Mouse (Mus musculus) embryo, embryonic 11.5 days (tissue): Measurements from ENCODE around the gene Hdac11.
"Not testable (repeated sequence)": the region's sequence is repeated elsewhere in the genome, so short reads cannot be mapped to it uniquely, and the experiment has no call there.

Experiments used
- DNase-seq: peaks from one replicate; pipeline ENCODE4 v3.0.0-alpha.2; 2012; ENCODE audit warnings: low read depth, low spot score

Gene Hdac11

DNA sequence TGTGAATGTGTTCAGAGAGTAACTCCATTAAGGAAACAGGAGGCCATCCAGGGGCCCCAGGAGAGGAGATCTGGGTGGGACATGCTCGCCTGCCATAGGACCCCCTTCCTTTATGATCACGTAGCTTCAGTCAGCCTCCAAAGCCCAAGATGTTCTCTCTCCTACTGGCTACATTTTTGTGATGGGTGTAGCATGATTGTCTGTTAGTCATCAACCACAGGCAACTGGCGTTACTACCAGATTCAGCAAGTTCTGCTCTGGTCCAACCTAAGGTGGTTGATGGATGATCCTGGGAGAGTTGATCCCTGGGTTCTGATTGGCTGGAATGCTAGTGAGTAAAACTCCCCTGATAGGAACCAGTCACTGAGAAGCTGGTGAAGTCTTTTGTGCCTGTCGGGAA lies 46.1 kb downstream of the Hdac11 start:
- DNase-seq = no peak

DNA sequence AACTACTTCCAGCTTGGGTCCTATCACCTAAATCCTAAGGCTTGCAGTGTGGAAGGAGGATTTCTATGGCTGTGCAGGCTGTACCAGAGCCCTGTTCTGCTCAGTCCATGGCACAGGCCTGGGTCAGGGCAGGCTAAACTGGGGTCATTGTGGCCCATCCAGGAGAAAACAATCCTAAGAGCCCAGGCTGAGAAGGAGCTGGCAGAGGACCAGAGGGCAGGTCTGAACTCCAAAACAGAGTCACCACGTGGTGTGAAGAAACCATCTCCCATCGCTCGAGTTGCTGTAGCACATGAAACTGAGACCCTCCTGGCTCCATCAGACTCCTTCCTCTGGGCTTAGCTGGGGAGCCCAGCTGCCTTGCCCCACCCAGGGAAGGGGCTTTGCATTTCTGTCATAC lies 48.9 kb downstream of the Hdac11 start:
- DNase-seq = no peak

DNA sequence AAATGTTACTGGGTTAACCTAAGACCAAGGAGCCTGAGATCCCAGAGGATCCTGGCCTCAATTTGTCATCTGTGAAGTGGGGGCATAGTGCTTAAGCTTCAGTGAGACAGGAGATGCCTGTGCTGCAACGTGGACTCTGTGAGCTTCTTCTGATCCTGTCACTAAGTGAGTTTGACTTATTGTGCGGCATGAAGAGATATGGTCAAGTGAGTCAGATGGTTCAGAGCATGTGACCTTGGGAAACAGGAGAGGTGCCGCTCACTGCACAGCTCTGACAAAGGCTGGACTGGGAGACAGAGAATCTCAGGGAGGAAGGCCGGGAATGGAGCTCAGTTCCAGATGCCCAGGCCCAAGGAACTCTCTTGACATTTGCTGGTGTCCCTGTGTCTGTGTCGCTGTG lies 49.3 kb downstream of the Hdac11 start:
- DNase-seq = no peak

DNA sequence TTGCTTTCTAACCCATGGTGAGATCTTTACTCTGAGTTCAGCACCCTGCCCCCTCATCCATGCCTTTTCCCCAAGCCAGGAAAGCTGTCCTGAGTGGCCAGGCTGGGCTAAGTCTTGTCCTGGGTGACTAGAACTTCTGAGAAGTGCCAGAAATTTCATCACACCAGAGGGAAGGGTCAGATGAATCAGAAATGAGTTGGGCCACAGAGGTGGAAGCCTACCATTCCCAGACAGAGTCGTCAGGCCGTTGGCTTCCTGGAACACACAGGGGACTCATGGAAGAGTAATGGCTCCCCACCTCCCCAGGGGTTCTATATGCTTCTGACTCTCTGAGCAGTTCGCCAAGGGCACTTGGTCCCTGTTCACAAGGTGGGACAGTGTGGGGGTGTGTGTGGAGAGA lies 51.0 kb downstream of the Hdac11 start:
- no peak for DNase-seq

DNA sequence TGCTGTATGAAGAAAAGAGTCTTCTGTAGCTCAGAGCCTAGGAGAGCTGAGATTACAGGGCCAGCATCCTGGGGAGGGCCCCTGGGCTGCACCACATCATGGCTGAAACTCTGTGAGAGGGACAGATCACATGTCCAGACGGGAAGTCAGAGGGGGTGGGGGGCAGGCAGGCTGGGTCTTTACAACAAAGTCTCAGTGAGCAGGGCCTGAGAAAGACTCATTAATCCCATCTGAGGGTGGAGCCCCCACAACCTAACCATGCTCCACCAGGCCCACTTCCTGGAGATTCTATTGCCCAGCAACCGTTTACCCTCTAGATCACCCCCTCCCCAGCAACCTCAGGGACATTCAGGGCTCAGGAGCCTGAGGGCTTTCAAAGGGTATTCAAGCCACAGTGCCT lies 53.3 kb downstream of the Hdac11 start:
- no peak for DNase-seq

DNA sequence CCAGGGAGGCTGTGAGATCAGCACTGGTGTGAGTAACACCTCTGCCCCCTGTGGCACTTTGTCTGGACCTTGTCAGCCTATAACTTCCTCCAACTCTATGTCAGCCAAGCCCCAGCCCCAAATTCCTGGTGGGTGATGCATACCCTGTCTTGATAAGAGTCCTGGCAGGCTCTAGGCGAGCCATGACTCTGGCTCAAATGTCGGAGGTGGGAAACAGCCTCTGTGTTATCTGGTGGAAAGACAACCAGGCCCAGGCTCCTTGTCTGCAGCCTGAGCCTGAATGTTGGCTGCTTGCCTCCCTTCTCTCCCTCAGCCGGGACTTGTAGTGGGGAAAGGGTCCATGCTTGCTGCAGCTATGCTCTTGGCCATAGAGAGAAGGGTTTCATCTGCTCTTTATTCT lies 54.4 kb downstream of the Hdac11 start:
- DNase-seq = no peak

DNA sequence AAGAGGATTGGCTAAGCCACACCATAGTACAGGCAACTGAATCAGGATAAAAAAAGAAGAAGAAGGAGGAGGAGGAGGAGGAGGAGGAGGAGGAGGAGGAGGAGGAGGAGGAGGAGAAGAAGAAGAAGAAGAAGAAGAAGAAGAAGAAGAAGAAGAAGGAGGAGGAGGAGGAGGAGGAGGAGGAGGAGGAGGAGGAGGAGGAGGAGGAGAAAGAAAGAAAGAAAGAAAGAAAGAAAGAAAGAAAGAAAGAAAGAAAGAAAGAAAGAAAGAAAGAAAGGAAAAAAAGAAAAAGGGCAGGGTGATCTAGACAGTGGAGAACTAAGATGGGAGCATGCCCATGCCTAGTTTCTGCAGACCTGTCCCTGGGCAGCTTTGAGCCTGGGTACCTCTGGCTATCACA lies 55.7 kb downstream of the Hdac11 start, which contains the start of gene Fbln2:
Gene Fbln2, plus strand, starts transcription at position 301 of the 400 bp plus-strand sequence.
- DNase-seq = not testable (repeated sequence)

DNA sequence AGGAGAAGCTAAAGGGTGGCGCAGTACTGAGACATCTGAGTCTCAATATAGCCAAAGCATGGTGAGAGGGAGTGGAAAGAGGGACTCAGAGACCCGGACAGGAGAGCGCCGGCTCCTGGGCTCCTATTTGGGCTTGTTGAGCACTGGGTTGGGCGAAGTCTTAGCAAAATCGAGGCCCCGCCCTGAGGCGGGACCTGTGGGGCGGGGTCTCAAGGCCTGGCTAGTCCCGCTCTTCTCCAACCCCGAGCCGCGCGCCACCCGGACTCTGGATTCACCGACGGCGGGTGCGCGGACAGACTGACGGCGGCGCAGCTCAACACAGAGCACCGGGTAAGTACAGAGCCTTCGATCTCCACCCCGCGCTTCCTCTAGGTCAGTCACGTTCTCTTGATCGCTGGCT lies 56.1 kb downstream of the Hdac11 start:
- peak; percentile 66 for DNase-seq

DNA sequence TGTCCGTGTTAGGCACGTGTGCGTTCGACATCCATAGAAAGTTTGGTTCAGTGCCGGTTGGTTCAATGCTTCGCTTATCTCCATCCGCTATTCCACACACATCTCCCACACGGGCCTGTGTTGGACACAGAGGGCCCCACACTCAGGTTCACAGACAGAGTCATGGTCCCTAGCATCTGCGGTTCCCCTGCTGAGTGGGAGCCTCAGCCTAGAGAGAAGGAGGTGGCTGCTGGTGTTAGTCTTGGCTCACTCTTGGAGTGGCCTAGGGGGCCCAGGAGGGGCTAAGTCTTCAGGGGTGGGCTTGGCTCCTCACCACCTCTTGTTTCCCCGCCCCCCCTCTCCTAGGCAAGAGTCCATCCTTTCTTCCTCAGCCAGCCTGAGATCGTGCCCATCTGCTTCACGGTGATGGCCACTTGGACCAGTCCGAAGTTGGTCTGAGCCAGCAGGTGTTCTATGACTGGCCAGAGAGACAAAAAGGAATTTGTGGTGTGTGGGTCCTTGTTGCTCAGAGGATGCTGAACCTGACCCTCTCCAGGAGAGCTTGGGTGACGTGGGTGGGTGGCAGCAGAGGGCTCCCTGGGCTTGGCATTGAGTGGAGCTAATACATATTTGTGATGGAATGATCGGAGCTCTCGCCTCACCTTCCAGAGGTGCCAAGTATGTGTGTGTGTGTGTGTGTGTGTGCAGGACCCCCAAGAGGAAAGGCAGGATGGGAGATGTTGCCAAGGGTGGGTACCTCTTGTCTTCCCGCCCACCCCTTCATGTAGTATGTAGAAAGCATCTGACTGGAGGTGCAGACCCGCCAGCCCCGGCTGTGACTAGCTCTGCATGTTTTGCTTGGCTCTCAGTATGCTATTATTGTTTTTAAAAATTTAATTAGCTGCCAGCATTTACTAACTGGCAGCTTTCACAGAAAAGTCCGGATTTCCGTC lies 57.1 kb downstream of the Hdac11 start:
- DNase-seq = no peak

DNA sequence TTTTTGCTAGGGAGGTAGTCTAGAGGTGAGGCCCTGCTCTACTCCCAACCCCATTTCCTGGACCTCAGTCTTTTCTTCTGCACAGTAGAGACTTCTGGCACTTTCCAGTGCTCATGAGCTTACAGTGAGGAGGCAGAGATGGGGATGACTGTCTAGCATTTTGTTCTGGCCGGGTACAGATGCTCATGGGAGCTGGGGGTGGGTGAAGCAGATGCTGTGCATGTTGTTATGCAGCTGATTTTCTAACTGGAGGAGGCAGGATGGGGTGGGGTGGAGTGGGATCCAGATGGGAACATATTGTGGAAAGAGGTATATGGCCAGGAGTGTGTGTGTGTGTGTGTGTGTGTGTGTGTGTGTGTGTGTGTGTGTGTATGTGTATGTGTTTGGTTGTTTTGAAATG lies 59.0 kb downstream of the Hdac11 start:
- no peak for DNase-seq

DNA sequence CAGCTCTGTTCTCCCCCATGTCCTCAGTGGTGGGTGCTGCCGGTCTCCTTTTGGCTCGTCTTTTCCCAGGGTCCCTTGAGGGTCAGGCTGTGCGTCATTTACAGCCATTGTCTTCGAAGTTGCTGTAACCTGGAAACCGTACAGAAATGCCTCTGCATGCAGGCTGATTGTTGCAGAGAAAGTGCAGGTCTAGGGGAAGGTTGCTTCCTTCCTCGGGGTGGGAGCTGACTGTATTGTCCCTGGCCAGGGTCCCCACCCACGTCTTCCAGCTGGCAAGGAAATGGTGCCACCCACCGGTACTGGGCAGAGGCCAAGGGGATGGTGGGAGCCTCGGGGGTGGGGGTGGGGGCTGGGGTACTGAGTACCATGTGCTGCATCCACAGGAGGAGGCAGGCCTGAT lies 62.0 kb downstream of the Hdac11 start:
- no peak for DNase-seq

DNA sequence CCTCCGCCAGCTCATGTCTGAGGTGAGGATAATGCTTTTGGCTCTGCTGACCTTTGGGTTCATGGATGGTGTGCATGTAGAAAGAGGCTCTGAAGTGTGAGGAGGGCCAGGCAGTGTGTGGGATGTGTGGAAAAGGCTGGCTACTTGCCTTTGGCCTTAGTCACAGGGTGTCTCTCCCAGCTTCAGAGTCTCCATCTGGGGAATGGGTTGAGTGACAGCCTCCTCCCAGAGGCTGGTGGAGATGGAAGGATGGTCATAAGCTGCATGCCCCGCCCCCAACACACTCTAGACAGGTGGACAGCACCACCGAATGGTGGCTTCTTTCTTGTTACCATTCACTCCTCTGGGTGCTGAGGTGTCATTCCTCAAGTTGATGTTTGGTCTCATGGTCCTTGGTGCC lies 62.4 kb downstream of the Hdac11 start:
- DNase-seq = no peak

DNA sequence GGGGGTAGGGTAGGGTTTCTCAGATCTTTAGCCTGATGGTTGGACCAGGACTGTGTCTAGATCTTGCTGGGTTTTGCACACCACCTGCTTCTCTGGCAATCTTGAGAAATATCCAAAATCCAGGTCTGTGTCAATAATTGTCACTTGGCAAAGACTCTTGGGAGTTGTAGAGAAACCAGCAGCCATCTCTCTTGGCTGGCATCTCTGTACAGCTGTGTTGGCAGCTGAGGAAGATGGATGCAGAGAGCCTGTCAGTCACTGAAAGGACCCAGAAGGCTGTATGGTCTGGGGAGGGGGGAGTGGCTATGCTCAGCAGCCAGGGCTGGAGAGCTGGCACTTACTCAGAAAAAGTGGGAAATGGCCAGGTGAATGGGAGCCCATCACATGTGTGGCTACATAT lies 63.6 kb downstream of the Hdac11 start:
- DNase-seq = no peak

DNA sequence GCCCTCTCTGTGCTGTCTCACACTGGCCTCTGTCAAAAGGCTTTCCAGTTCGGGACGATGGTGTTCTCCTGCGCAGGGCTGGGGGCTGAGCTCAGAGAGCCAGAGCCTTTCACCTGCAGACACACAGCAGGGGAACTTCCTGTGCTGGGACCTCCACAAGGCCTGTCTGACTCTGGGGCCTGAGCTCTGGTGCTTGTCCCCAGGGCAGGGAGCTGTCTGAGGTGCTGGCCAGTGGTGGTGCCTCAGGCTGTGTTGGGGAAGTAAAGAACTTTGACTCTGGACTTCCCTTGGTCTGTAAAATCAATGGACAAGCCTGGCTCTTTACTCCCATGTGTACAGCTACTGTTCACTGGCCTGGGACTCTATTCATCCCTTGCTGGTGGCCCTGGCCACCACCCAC lies 64.6 kb downstream of the Hdac11 start:
- DNase-seq = no peak

DNA sequence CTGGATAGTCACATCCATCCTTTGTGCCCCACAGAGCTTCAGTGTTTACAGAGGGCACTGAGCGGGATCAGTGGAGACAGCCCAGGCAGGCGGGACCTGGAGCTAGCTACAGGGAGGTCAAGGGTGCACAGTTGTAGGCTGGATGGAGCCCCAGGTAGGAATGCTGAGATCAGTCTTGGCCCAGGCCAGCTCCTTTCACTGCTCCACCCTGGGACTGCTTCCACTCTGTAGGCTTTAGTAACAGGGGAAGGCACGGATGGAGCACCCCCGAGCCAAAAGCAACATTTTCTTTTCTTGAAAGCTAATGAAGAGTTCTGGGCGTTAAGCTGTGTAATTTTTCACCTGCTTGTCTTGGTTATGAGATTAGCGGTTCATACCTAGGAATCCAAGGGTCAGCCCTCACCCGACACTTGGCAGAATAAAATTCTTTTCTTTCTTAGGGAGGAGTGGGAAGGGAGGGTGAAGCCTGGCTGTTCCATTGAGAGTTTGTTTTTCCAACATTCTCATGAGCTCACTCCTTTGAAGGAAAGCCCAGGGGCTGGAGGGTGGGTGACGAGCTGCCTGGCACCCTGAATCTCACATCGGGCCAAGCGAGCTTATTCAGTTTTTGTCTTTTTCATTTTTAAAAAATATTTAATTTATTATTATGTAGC lies 66.4 kb downstream of the Hdac11 start:
- no peak for DNase-seq
